Mouse (Mus musculus): ENCODE data around the gene Fau.

Fau gene

DNA sequence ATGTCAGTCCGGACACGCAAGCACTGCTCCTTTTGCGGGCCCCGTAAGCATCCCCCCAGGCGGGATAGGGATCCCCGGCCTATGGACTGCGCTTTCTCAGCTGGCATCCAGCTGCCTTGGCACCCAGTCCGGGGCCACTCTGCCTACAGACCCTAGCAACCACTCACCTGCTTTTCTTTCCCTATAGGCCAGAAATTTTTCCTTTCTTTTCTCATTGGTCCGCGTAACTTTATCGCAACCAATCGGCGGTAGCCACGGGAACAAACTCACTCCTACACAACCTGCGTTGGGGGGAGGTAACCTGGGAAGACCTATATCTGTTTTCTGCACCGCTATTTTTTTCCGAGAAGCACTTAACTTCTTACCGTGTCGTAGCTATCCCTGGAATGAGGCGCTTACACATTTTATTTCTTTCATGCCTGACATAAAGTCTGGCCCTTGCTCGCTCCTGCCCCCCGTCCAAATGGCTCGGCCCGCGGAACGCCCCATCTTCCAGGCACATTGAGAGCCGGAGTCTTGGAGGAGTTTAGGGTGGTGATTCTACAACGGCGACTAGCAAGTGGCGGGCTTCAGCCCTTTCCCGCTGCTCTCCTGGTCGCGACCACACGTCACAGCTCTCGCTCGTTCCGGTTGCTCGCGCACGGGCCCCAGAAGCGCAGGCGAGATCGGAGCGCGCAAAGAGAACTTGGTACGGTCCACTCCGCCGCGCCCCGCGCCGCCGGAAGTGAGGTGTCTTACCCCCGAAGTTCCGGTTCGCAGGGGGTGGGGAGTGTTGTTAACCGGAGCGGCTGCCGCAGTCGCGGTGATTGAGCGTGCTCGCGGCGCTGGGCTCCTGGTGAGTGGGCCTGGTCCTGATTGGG lies 11.1 kb upstream of the Fau start, which contains the start of gene Syvn1:
Syvn1 (plus strand) TSS at position 283 of the 860 bp plus-strand sequence.
- peak; percentile 97 for DNase-seq

- no peak for DNase-seq
Measured at GRCm38 (mm10) chr19:6047154-6047898, 10.3 kb upstream of the Fau start.

- DNase-seq = no peak
Measured at GRCm38 (mm10) chr19:6047899-6048166, 9.8 kb upstream of the Fau start.

- DNase-seq = no peak
Measured at GRCm38 (mm10) chr19:6048681-6049410, 8.8 kb upstream of the Fau start.

DNA sequence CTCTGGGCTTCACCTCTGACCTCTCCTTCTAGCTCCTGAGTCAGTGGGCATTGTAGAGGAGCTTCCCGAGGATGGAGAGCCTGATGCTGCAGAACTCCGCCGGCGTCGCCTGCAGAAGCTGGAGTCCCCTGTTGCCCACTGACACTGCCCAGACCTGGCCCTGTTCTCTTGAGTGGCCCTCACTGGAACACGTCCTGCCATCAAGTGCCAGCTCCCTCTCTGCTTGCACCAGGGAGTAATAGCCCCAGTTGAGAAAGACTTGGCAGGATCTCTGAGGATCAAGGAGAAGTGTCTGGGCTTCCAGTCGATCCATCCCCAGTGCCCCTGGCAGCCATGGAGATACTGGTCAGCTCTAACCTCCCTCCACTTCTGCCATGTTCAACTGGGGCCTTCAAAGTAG lies 5.1 kb upstream of the Fau start:
- DNase-seq = no peak

- DNase-seq = peak; percentile 21
Measured at GRCm38 (mm10) chr19:6054296-6054695, 3.3 kb upstream of the Fau start.

GRCm38 (mm10) chr19:6056696-6057095 lies 948 bp upstream of the Fau start:
- no peak for DNase-seq

DNA sequence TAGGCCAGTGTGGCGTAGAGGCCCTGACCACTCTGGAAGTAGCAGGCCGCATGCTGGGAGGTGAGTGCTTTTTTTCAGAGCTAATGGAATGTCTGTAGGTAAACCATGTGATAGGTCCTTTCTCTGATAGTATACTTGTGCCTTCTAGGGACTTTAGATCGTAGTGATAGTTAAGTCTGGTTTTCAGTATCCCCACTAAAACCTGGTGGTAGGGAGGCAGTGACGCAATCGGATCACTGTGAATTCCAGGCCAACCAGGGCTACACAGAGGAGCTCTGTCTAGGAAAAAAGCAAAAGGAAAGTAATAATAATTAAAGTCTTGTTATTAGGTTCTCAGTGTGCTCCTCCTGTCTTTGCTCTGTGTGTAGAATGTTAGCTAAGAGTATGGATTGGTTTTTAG lies 869 bp downstream of the Fau start:
- DNase-seq = no peak

- DNase-seq = no peak
Measured at GRCm38 (mm10) chr19:6058966-6059365, 1.3 kb downstream of the Fau start.

DNA sequence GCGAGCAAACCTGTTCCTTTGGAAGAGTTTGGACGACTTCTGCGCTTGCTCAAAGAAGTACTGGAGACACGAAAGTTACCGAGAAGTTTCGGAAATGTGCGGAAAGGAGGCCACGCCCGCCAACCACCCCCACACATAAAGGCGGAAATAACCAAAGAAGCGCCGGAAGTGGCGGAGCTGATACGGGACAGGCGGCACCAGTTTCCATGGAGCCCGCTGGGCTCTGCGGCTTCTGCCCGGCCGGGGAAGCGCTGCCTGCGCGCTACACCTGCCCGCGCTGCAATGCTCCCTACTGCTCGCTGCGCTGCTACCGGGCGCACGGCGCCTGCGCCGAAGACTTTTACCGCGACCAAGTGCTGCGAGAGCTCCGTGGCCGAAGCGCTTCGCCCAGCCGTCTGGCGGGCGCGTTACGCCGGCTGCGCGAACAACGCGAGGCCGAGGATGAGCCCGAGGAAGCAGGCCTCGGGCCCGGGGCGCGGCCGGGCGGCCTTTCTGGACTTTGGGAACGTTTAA lies 3.4 kb downstream of the Fau start, which contains the start of gene Znhit2:
Znhit2 (plus strand) TSS at position 172 of the 513 bp plus-strand sequence.
- peak; percentile 95 for DNase-seq

GRCm38 (mm10) chr19:6061641-6062302 lies 4.1 kb downstream of the Fau start:
- DNase-seq = peak; percentile 53

DNA sequence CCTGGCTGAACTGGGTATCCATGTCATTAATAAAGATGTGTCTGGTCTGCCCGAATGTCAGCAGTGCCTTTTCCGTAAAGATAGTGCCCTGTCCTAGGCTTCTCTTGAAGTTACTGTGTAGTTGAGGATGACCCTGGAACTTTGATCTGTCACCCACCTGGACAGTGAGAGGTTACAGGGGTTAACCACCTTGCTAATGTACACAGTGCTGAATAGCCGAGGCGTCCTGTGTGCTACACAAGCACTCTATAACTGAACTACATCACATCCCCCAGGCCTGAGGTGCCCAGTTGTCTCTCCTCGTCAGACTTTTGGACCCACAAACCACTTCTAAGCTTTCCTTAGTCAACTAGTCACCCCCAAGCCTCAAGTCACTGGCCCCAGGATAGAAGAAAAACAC lies 4.8 kb downstream of the Fau start:
- no peak for DNase-seq

DNA sequence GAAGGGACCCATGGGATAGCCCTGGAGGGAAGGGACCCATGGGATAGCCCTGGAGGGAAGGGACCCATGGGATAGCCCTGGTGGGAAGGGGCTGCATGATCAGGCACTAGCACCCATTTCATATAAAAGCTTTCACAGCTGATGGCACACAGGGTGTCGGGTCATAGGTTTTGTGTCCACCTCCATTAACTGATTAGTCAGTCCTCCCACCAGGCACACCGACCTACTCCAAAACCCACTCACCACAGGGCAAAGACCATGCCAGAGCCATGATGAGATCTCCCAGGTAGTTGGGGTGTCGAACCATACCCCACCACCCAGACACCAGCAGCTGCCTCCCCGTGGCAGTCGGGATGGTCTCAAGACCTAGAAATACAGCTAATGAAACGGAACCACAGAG lies 5.4 kb downstream of the Fau start:
- no peak for DNase-seq

DNA sequence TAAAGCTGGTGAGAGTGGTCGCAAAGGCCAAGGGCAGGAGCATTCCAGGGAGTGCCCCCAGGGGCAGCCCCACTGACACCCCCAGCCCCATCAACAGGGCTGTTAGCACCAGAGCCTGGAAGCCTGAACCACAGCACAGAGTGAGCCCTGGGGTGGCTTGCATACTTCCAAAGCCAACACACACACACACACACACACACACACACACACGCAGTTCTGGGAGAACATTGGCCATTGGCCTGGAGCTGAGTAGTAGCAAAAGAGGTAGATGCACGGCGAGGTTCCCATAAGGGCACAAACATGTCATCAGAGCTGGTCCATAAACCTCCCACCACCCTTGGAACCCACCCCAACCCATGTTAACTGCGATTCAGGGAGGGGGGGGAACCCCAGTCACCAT lies 8.9 kb downstream of the Fau start:
- no peak for DNase-seq

DNA sequence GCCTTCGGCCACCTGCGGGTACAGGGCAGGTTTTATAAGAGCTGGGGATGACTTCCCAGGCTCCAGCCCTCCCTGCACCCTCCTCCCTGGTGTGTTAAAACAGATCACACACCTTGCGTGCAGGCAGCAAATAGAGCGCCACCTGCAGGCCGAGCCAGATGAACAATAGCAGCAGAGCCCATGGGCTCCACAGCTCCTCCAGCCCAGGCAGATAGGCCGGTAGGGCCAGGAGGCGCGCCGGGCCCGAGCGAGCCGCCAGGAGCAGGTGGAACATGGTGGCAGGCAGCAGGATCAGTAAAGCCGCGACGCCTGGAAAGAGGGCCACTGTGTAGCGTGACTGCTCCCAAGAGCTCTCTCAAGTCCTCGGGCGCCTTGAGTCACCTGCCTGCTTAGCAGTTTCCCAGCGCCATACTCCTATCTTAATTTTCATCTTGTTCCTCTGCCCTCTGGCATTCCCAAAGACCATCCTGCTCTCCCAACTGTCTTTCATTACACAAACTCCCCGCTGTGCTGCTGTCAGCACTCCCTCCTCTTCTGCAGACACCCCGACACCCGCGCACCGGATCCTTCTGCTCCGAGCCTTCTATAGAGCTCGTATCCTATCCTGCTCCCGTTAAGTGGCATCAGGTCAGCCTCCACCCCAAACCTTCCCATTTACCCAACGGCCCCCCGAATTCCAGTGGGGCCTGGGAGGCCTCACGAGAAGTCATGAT lies 9.5 kb downstream of the Fau start:
- DNase-seq = peak; percentile 87

DNA sequence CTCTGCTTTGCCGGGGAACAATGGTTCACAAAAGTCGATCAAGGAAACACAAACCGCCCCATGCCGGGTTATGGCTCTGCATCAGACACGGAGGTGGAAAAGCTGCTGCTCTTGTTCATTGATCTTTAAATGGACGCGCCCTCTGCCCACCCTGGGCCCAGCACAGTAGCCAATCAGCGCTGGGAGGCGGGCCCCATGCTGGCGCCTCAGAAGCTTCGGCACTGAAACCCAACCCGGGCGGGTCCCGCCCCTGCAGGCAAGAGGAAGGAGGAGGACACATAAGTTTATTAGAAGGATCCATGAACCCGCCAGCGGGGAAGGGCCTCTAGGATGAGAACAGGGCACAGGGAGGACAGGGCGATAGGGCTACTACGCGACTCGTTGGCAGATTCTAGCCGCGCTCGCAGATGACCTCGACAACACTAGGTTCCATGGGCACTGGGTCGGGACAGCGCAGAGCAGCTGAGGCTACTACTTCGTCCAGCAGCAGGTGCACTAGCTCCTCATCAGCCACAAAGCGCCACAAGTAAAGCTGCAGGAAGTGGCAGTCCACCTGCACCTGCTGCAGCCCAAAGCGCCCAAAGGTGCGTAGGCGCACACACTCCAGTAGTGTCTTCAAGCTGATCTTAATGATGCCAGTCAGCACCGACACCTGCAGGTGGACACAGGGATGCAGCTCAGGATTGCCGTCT lies 10.2 kb downstream of the Fau start, which contains the start of gene Tm7sf2:
Tm7sf2 (minus strand) TSS at position 650 of the 692 bp plus-strand sequence.
- DNase-seq = peak; percentile 92

DNA sequence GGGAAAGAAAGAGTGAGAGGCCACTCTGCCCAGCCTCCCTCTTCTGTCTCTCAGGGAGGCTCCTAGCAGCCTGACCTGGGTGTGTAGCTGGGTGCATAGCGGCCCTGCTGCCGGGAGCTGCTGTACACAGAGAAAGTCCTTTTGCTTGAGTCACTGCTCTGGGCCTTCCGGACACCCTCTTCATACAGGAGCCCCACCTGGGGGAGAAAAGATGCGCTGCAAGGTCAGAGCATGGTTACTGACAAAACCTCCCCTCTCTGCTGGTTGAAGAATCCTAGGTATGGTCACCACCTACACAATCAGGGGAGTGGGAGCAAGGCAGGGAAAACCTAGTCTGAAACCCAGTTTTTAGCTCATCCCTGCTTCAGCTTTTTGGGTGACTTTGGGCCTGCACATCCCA lies 11.3 kb downstream of the Fau start:
- no peak for DNase-seq

DNA sequence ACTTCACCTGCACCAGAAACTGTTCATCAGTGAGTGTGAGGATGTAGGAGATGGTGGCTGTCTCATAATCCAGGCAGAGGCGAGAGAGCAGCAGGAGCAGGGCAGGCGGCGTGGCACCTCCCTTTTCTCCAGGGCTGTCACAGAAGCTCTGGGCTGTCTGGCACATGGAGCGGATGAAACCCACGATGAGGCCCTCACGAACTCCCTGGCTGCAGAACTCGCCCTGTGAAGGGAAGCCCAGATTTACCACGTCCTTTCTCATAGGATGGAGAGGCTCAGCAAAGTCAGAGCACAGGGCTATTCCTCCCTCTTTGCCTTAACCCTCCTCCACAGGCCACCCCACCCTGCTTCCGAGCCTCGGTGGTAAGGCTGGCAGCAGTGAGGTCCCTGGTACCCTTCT lies 12.2 kb downstream of the Fau start:
- DNase-seq = no peak

GRCm38 (mm10) chr19:6070571-6071250 lies 13.1 kb downstream of the Fau start:
- no peak for DNase-seq

DNA sequence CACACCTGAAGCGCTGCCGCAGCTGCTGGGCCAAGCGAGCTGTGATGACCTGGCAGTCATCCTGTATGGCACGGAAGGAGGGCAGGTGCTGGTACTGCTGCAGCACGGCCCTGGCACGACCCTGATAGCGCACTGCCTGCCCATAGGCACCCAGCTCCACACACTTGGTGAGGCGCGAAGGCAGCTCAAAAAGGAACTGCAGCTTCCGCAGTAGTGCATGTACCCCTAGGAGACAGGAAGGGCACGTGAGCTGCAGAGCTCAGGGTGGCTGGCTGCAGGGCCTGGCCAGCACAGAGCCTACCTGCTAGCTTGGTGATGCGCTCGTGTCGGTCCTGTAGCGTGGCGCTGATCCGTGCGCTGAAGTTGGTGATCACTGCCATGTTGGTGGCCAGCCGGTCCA lies 13.6 kb downstream of the Fau start:
- DNase-seq = no peak

- no peak for DNase-seq
Measured at GRCm38 (mm10) chr19:6073889-6074288, 16.2 kb downstream of the Fau start.

Data from retina, postnatal 1 day (tissue).